Mouse (Mus musculus) heart, postnatal 0 days (tissue): ENCODE data around the gene Olfr523. TPM values are rescaled to one million over a fixed set of nuclear protein-coding genes. Genes with fewer than 3 reads are reported as not detected.

Experiments
- ATAC-seq: fragments of 200-750 bp; cut with Nextera tagmentation; 2 replicates; pipeline ENCODE4 v1.8.0; 2017; ENCODE audit warnings: low read depth, moderate number of reproducible peaks, moderate library complexity; ENCODE audit not compliant: insufficient read depth
- DNase-seq: peaks from one replicate; pipeline ENCODE4 v3.0.0-alpha.2; 2016; ENCODE audit warnings: low spot score
- H3K27ac ChIP-seq: fragments of 300-500 bp; sonication (generic); 2 replicates; pipeline ENCODE4 v1.5.1; 2014; ENCODE audit warnings: low read depth, mild to moderate bottlenecking
- H3K27me3 ChIP-seq: fragments of 300-500 bp; sonication (generic); 2 replicates; pipeline ENCODE4 v1.6.1; 2014; ENCODE audit warnings: low read length, mixed read lengths; ENCODE audit not compliant: control insufficient read depth, insufficient read depth
- H3K36me3 ChIP-seq: fragments of 300-500 bp; sonication (generic); replicated peaks from 2 replicates; pipeline ENCODE4 v1.6.1; 2014; ENCODE audit warnings: low read length, mixed read lengths; ENCODE audit not compliant: control insufficient read depth, insufficient read depth
- H3K4me1 ChIP-seq: fragments of 300-500 bp; sonication (generic); 2 replicates; pipeline ENCODE4 v1.6.1; 2014; ENCODE audit warnings: antibody characterized with exemption; ENCODE audit not compliant: control insufficient read depth, insufficient read depth
- H3K4me2 ChIP-seq: fragments of 300-500 bp; sonication (generic); 2 replicates; pipeline ENCODE4 v1.6.1; 2014; ENCODE audit warnings: low read depth, mild to moderate bottlenecking, low read length, moderate library complexity
- H3K4me3 ChIP-seq: fragments of 300-500 bp; sonication (generic); 2 replicates; pipeline ENCODE4 v1.5.1; 2014; ENCODE audit warnings: low read depth, low read length
- H3K9ac ChIP-seq: fragments of 300-500 bp; sonication (generic); replicated peaks from 2 replicates; pipeline ENCODE4 v1.6.1; 2014; ENCODE audit warnings: low read depth, low read length, mixed read lengths
- H3K9me3 ChIP-seq: fragments of 300-500 bp; sonication (generic); replicated peaks from 2 replicates; pipeline ENCODE4 v1.6.1; 2016; ENCODE audit warnings: low read length; ENCODE audit not compliant: control insufficient read depth
- CTCF ChIP-seq: IDR thresholded peaks from 2 replicates; pipeline ENCODE4 v1.5.1; 2016; ENCODE audit warnings: antibody characterized with exemption, control low read depth, low read depth
- EP300 ChIP-seq: IDR thresholded peaks from 2 replicates; pipeline ENCODE4 v1.6.1; 2016; ENCODE audit warnings: antibody characterized with exemption, low read depth
- WGBS: fragments of 180-500 bp; shearing (Covaris S2); extraction: QIAGEN DNeasy Blood & Tissue Kit; methylation state at CpG from one replicate; pipeline ENCODE4 v1.1.7; 2014; 5-methylcytosine and 5-hydroxymethylcytosine counted together
- polyA plus RNA-seq: library from polyadenylated mRNA; unstranded; fragments of >200 nt; fragmentation: Nextera tagmentation; extraction: Ambion mirVana; gene quantifications from 2 replicates; pipeline ENCODE4 v1.2.1, GENCODE M21; 2015
- total RNA-seq: library from RNA; depleted of rRNA; stranded (reverse); fragments of >200 nt; gene quantifications from 2 replicates; pipeline ENCODE4 v1.2.3, GENCODE M21; 2014; ENCODE audit warnings: low replicate concordance

The Olfr523 gene
- total and polyA plus RNA-seq, 2 experiments from 2014 or later, result not detected

- no peaks in the 10 kb centered on the region for H3K4me1 ChIP-seq
- ATAC-seq (no peak), DNase-seq (no peak)
- H3K36me3 ChIP-seq, result no peaks in the 10 kb centered on the region
- H3K9me3 ChIP-seq, result no peaks in the 10 kb centered on the region
- H3K27me3 ChIP-seq, result no peaks in the 10 kb centered on the region
- TF ChIP-seq EP300 (no peak), CTCF (no peak)
- no peak overlapping the region for H3K9ac ChIP-seq
- no peak overlapping the region for H3K4me3 ChIP-seq
- H3K27ac ChIP-seq, result no peak overlapping the region
- WGBS, result 67% methylated on average over 1 of the region's 1 CpGs
- H3K4me2 ChIP-seq, result no peak overlapping the region
These were observed 17.4 kb downstream of the Olfr523 start for GRCm38 (mm10) chr7:140190435-140190834.

DNA sequence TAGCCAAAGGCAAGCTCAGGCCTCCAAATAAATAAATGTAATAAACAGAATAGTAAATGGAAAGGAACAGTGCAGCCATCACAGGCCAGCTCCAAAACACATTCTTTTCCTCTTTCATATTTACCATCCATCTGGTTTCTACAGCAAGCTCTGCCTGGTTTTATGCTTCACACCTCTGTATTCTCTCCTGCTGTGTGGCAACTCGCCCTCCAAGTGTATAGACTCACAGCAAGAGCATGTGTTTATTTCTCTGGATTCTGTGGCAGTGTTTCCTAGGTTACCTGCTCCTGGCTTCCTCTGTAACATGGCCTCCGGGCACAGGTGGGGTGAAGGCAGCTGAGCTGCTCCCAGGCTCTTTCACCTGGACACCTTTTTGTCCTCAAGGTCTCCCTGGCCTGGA lies 19.4 kb downstream of the Olfr523 start:
- Histone ChIP-seq H3K9ac (no peak overlapping the region), H3K9me3 (no peaks in the 10 kb centered on the region), H3K27ac (no peak overlapping the region), H3K4me3 (no peak overlapping the region), H3K4me1 (no peaks in the 10 kb centered on the region), H3K4me2 (no peak overlapping the region), H3K27me3 (no peaks in the 10 kb centered on the region), H3K36me3 (no peaks in the 10 kb centered on the region)
- ATAC-seq (no peak), DNase-seq (no peak)
- 47% methylated on average over 2 of the region's 2 CpGs for WGBS
- no peak for TF ChIP-seq CTCF
- TF ChIP-seq EP300, result no peak

- 62% methylated on average over 2 of the region's 2 CpGs for WGBS
These were observed 19.8 kb downstream of the Olfr523 start for GRCm38 (mm10) chr7:140192851-140193250.

GRCm38 (mm10) chr7:140194031-140194430 lies 21.0 kb downstream of the Olfr523 start:
- 70% methylated on average over 4 of the region's 4 CpGs for WGBS

More at GRCm38 (mm10) chr7:140192851-140193250, 19.8 kb downstream of the Olfr523 start:
- H3K4me1 ChIP-seq, result no peaks in the 10 kb centered on the region
- no peak overlapping the region for H3K9ac ChIP-seq
- DNase-seq, result no peak
- H3K27ac ChIP-seq, result no peak overlapping the region
- no peak for TF ChIP-seq CTCF
- no peak for TF ChIP-seq EP300
- H3K36me3 ChIP-seq, result no peaks in the 10 kb centered on the region
- H3K27me3 ChIP-seq, result no peaks in the 10 kb centered on the region
- no peaks in the 10 kb centered on the region for H3K9me3 ChIP-seq
- ATAC-seq, result no peak
- H3K4me2 ChIP-seq, result no peak overlapping the region
- no peak overlapping the region for H3K4me3 ChIP-seq

GRCm38 (mm10) chr7:140196002-140196401 lies 23.0 kb downstream of the Olfr523 start:
- Histone ChIP-seq H3K9ac (no peak overlapping the region), H3K36me3 (no peaks in the 10 kb centered on the region), H3K4me3 (no peak overlapping the region), H3K9me3 (no peaks in the 10 kb centered on the region), H3K4me1 (no peaks in the 10 kb centered on the region), H3K27me3 (no peaks in the 10 kb centered on the region), H3K27ac (no peak overlapping the region), H3K4me2 (no peak overlapping the region)
- ATAC-seq (no peak), DNase-seq (no peak)
- WGBS, result 66% methylated on average over 8 of the region's 8 CpGs
- TF ChIP-seq EP300 (no peak), CTCF (no peak)

More at GRCm38 (mm10) chr7:140194031-140194430, 21.0 kb downstream of the Olfr523 start:
- ATAC-seq (no peak), DNase-seq (no peak)
- Histone ChIP-seq H3K27ac (no peak overlapping the region), H3K9ac (no peak overlapping the region), H3K36me3 (no peaks in the 10 kb centered on the region), H3K9me3 (no peaks in the 10 kb centered on the region), H3K4me3 (no peak overlapping the region), H3K4me1 (no peaks in the 10 kb centered on the region), H3K4me2 (no peak overlapping the region), H3K27me3 (no peaks in the 10 kb centered on the region)
- no peak for TF ChIP-seq CTCF
- TF ChIP-seq EP300, result no peak

- TF ChIP-seq EP300 (no peak), CTCF (no peak)
- WGBS, result 75% methylated on average over 4 of the region's 4 CpGs
- no peak overlapping the region for H3K9ac ChIP-seq
- DNase-seq (no peak), ATAC-seq (no peak)
- H3K4me2 ChIP-seq, result no peak overlapping the region
- H3K4me3 ChIP-seq, result no peak overlapping the region
- H3K36me3 ChIP-seq, result no peaks in the 10 kb centered on the region
- H3K27ac ChIP-seq, result no peak overlapping the region
- no peaks in the 10 kb centered on the region for H3K4me1 ChIP-seq
- no peaks in the 10 kb centered on the region for H3K9me3 ChIP-seq
- no peaks in the 10 kb centered on the region for H3K27me3 ChIP-seq
These were observed 28.1 kb downstream of the Olfr523 start for GRCm38 (mm10) chr7:140201090-140201489.
